Mouse (Mus musculus) kidney, adult 2 months (tissue): ENCODE results near the gene Lyrm1.

Experiments used
- CTCF ChIP-seq: fragments of 200-500 bp; conservative IDR thresholded peaks from 2 replicates; pipeline ENCODE4 v1.5.1; 2011; ENCODE audit warnings: low read depth, mild to moderate bottlenecking, control low read depth, low read length, moderate library complexity, mixed read lengths; ENCODE audit not compliant: insufficient read depth, insufficient read length
- POLR2A ChIP-seq: fragments of 200-500 bp; IDR thresholded peaks from one replicate; pipeline ENCODE4 v1.6.1; 2011; ENCODE audit warnings: low read depth, low read length, control low read depth

DNA sequence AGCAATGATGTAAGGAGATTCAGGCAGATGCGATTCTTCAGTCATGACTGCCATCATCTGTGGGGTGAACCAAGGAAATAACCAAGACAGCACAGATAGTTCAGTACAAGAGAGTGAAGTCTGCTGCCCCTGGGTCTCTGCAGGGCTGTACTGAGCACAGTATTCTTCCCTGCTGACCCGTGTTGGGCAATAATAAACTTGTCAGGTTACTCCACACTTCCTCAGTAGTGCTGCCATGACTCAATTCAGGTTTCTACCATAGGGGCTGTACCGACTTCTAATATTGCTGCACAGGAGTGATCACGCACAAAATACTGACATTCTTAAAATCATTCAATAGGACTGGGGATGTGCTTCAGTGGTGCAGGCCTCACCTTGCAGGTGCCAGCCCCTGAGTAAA, 16.5 kb upstream of the Lyrm1 start:
- TF ChIP-seq CTCF: no peak
- TF ChIP-seq POLR2A: no peak
